Mouse (Mus musculus) limb, embryonic 14.5 days (tissue): ENCODE results near the gene Syt16. TPM values are rescaled to one million over a fixed set of nuclear protein-coding genes. Genes with fewer than 3 reads are reported as not detected.

ENCODE experiments used
- ATAC-seq: fragments of 200-750 bp; cut with Nextera tagmentation; 2 replicates; pipeline ENCODE4 v1.8.0; 2017; ENCODE audit warnings: low read depth, moderate number of reproducible peaks, moderate TSS enrichment; ENCODE audit not compliant: low FRiP score
- DNase-seq: peaks from one replicate; pipeline ENCODE4 v3.0.0-alpha.2; 2015; ENCODE audit warnings: low spot score
- H3K27ac ChIP-seq: fragments of 300-500 bp; sonication (generic); replicated peaks from 2 replicates; pipeline ENCODE4 v1.5.1; 2014; ENCODE audit warnings: low read depth, mild to moderate bottlenecking, low read length, moderate library complexity, mixed read lengths
- H3K27me3 ChIP-seq: fragments of 300-500 bp; sonication (generic); 2 replicates; pipeline ENCODE4 v1.6.1; 2014; ENCODE audit warnings: low read length, mixed read lengths; ENCODE audit not compliant: control insufficient read depth, insufficient read depth
- H3K36me3 ChIP-seq: fragments of 300-500 bp; sonication (generic); 2 replicates; pipeline ENCODE4 v1.6.1; 2014; ENCODE audit warnings: mild to moderate bottlenecking, low read length, moderate library complexity, mixed read lengths; ENCODE audit not compliant: control insufficient read depth, insufficient read depth
- H3K4me1 ChIP-seq: fragments of 300-500 bp; sonication (generic); 2 replicates; pipeline ENCODE4 v1.6.1; 2014; ENCODE audit warnings: antibody characterized with exemption, low read length, mixed read lengths; ENCODE audit not compliant: control insufficient read depth, insufficient read depth
- H3K4me2 ChIP-seq: fragments of 300-500 bp; sonication (generic); replicated peaks from 2 replicates; pipeline ENCODE4 v1.6.1; 2014; ENCODE audit warnings: low read depth, mild to moderate bottlenecking, low read length, moderate library complexity; ENCODE audit not compliant: severe bottlenecking
- H3K4me3 ChIP-seq: fragments of 300-500 bp; sonication (generic); replicated peaks from 2 replicates; pipeline ENCODE4 v1.5.1; 2014; ENCODE audit warnings: low read length
- H3K9ac ChIP-seq: fragments of 300-500 bp; sonication (generic); 2 replicates; pipeline ENCODE4 v1.6.1; 2014; ENCODE audit warnings: mild to moderate bottlenecking, low read depth, low read length, moderate library complexity; ENCODE audit not compliant: severe bottlenecking
- H3K9me3 ChIP-seq: fragments of 300-500 bp; sonication (generic); 2 replicates; pipeline ENCODE4 v1.6.1; 2016; ENCODE audit warnings: low read length; ENCODE audit not compliant: control insufficient read depth
- POLR2A ChIP-seq: fragments of 200-500 bp; IDR thresholded peaks from 2 replicates; pipeline ENCODE4 v1.8.0; 2012; ENCODE audit warnings: inconsistent platforms, mild to moderate bottlenecking, moderate library complexity, borderline replicate concordance; ENCODE audit not compliant: insufficient read depth, insufficient read length; ENCODE audit errors: extremely low read depth
- WGBS: fragments of 180-500 bp; shearing (Covaris S2); extraction: QIAGEN DNeasy Blood & Tissue Kit; methylation state at CpG from one replicate; pipeline ENCODE4 v1.1.7; 2014; 5-methylcytosine and 5-hydroxymethylcytosine counted together
- polyA plus RNA-seq, 2 experiments: library from polyadenylated mRNA; depleted of rRNA in 1 of 2; stranded (reverse) in 1 of 2; unstranded in 1 of 2; fragments of >200 nt; fragmentation: Nextera tagmentation in 1 of 2; extraction: Ambion mirVana in 1 of 2; gene quantifications; 2 replicates each; pipeline versions ENCODE4 v1.2.1 to v1.2.3; 2012 to 2014

Gene Syt16
- polyA plus RNA-seq, 2 experiments = 2.8 to 4.3 TPM

DNA sequence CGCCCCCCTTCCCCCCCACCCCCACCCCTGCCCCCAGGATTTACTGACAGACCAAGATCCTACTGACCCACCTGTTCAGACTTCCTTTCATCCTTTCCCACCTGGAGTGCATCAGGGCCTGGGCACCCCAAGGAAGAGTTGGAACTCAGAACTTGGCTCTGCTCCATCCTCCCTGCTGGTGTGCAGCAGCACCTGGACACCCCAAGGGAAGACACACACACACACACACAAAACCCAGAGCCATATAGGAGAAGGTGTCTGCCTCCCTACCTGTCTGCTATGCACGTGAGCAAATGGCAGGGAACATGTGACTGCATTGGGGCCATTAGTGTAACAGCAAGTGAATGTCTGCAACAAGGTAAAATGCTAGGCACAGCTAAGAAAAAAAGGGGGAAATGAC lies 317.8 kb downstream of the Syt16 start:
- Histone ChIP-seq H3K27ac (no peak overlapping the region), H3K9ac (no peak overlapping the region), H3K9me3 (no peaks in the 10 kb centered on the region), H3K4me1 (no peaks in the 10 kb centered on the region), H3K4me2 (no peak overlapping the region), H3K4me3 (no peak overlapping the region), H3K36me3 (no peaks in the 10 kb centered on the region), H3K27me3 (no peaks in the 10 kb centered on the region)
- 48% methylated on average over 1 of the region's 2 CpGs for WGBS
- TF ChIP-seq POLR2A = no peak
- no peak for ATAC-seq
- DNase-seq = no peak

DNA sequence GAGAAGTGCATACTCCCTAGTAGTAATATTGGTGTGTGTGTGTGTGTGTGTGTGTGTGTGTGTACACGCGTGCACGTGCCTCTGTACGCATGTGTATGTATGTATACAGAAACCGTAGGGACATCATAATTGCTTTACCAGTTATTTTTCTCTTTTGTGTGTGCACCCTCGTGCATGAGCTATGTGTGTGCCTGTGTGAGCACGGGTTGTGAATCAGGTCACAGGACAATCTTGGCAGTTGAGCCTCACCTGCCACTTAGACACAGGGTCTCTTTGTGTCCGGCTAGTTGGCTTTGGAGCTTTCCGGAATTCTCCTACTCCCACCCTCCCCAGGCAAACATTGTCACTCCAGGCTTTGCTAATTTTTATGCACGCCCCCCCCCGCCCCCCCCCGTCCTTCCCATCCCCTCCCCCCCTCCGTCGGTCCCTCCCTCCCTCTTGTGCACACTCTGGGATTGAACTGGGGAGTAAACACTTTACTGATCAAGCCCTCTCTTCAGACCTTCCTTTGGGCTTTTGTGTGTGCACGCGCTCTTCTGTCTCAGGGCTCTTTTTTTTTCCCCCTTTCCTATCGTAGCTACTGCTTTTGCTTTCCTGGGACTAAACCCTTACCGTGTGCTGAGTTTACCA lies 319.0 kb downstream of the Syt16 start, which contains the start of gene Gm11042:
Gm11042 (minus strand) TSS at position 51 of the 630 bp plus-strand sequence.
- WGBS = 27% methylated on average over 18 of the region's 18 CpGs
- Histone ChIP-seq H3K36me3 (no peaks in the 10 kb centered on the region), H3K4me1 (no peaks in the 10 kb centered on the region), H3K4me3 (peak within 1 kb of the TSS; percentile 51), H3K9ac (peak within 1 kb of the TSS; percentile 59), H3K9me3 (no peaks in the 10 kb centered on the region), H3K4me2 (peak within 1 kb of the TSS; percentile 61), H3K27ac (0 out of 2 replicates have a peak within 1 kb of the TSS, but pooled peaks have one; percentile 19), H3K27me3 (no peaks in the 10 kb centered on the region)
- peak; percentile 43; the same call in 1 of the 2 replicates for ATAC-seq
- no peak for DNase-seq
- TF ChIP-seq POLR2A = no peak

DNA sequence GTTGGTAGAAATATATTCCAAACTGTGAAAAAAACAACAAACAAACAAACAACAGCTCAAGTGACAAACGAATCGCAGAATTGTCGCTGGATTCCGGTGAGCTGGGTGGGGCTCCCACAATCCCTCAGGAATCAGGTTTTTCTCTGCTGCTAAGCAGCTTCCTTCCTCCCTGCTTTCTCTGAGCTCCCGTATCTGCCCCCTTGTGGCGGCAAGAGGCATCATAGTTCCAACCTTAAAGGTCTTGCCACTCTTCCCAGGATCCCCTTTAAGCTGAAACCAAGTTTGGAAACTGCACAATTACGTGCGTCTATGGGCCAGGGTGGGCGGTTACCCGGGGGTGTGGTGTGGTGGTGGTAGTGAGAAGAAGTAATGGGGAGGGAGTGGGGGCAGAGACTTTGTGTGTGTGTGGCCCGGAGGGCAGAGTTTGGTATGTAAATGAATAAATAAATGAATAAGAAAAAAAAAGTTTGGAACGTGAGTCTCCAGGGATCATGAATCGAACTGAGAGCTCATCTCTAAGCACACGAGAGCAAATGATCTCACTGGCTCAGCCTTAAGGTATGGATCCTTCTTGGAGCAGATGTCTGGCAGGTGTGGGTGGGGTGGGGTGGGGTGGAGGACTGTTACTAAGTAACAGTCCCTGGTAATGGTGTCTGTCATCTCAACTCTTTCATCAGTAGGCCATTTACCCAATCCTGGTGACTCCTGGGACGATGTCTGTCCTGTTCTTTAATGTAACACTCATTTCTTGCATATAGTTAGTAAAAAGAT lies 319.7 kb downstream of the Syt16 start:
- Histone ChIP-seq H3K4me3 (peak overlapping the region; percentile 51), H3K9me3 (no peaks in the 10 kb centered on the region), H3K36me3 (no peaks in the 10 kb centered on the region), H3K4me1 (no peaks in the 10 kb centered on the region), H3K27me3 (no peaks in the 10 kb centered on the region), H3K9ac (peak overlapping the region; percentile 59), H3K4me2 (peak overlapping the region; percentile 61), H3K27ac (0 out of 2 replicates have a peak overlapping the region, but pooled peaks have one; percentile 19)
- DNase-seq (peak; percentile 85), ATAC-seq (peak; percentile 89)
- WGBS = 14% methylated on average over 15 of the region's 15 CpGs
- peak; percentile 61; the same call in 1 of the 2 replicates for TF ChIP-seq POLR2A

DNA sequence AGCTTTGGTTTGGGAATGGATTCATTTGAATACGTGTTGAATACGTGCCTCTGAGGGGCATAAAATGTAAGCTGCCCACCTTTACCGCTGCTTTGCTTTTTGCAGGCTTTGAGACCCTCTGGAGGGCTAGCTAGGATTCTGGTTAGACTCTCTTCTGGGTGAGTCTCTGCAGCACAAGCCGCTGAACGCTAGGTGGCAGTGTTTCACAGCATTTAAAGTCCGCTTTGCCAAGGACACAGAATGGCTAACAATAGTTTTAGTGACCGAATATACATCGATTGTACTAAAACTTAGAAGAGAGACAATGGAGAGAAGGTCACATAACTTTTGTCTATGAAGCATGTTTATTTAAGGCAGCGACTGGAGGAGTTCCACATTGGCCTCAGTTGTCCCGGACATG lies 322.9 kb downstream of the Syt16 start:
- Histone ChIP-seq H3K36me3 (no peaks in the 10 kb centered on the region), H3K27ac (no peak overlapping the region), H3K4me3 (no peak overlapping the region), H3K9me3 (no peaks in the 10 kb centered on the region), H3K4me2 (no peak overlapping the region), H3K9ac (no peak overlapping the region), H3K27me3 (no peaks in the 10 kb centered on the region), H3K4me1 (no peaks in the 10 kb centered on the region)
- ATAC-seq (no peak), DNase-seq (peak; percentile 80)
- WGBS = 18% methylated on average over 10 of the region's 10 CpGs
- TF ChIP-seq POLR2A = no peak

DNA sequence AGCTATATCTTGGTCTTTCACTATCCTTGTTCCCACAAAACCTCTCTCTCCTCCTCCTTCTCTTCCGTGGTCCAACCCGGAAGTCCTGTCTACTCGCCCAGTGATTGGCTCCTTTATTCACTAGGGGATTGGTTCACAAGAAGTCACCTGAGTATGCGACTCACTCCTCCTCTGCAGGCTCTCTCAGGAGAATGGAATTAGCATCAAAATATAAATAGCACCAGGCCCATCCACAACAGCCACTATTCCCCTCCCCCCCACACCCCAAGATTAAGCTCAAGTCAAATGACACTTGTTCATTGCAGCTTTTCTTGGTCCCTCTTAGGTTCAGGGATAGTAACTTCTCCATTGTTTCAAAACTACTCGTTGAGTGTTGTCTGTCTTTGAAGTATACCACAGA lies 324.5 kb downstream of the Syt16 start:
- no peak overlapping the region for H3K4me2 ChIP-seq
- TF ChIP-seq POLR2A = no peak
- no peak overlapping the region for H3K4me3 ChIP-seq
- no peak for DNase-seq
- H3K36me3 ChIP-seq = no peaks in the 10 kb centered on the region
- H3K9me3 ChIP-seq = no peaks in the 10 kb centered on the region
- 83% methylated on average over 5 of the region's 5 CpGs for WGBS
- no peak for ATAC-seq
- no peak overlapping the region for H3K27ac ChIP-seq
- H3K4me1 ChIP-seq = no peaks in the 10 kb centered on the region
- H3K27me3 ChIP-seq = no peaks in the 10 kb centered on the region
- H3K9ac ChIP-seq = no peak overlapping the region

Other genes with a start within 250 kb of the Syt16 start
- 72.9 and 79.0 TPM in 2 replicates for gene Hif1a, start 96.3 kb upstream of the Syt16 start, polyA plus RNA-seq (2012; rRNA removed)
- gene Hif1a, start 96.3 kb upstream of the Syt16 start, polyA plus RNA-seq (2014; fragmentation: Nextera tagmentation; extraction: Ambion mirVana) = 112 and 120 TPM in 2 replicates
- not detected in 2 replicates for gene Gm49321, start 60.0 kb upstream of the Syt16 start, polyA plus RNA-seq (2012; rRNA removed)
- gene Gm49321, start 60.0 kb upstream of the Syt16 start, polyA plus RNA-seq (2014; fragmentation: Nextera tagmentation; extraction: Ambion mirVana) = 11.2 and 12.3 TPM in 2 replicates
- 21.6 and 22.0 TPM in 2 replicates for gene Snapc1, start 33.2 kb upstream of the Syt16 start, polyA plus RNA-seq (2012; rRNA removed)
- 17.2 and 24.8 TPM in 2 replicates for gene Snapc1, start 33.2 kb upstream of the Syt16 start, polyA plus RNA-seq (2014; fragmentation: Nextera tagmentation; extraction: Ambion mirVana)